Mouse (Mus musculus) brown adipose tissue, adult 24 weeks (tissue): ENCODE measurements around the gene Nrip3. TPM values are rescaled to one million over a fixed set of nuclear protein-coding genes. Genes with fewer than 3 reads are reported as not detected.
A peak's percentile ranks its signal among the peaks of the same experiment; 100 is the strongest.

Source experiments
- H3K27ac ChIP-seq: fragments of 200-500 bp; replicated peaks from 2 replicates; pipeline ENCODE4 v1.5.1; 2012; ENCODE audit warnings: low read depth, mild to moderate bottlenecking, low read length
- H3K4me1 ChIP-seq: fragments of 200-500 bp; 2 replicates; pipeline ENCODE4 v1.6.1; 2012; ENCODE audit warnings: low read length, mixed read lengths; ENCODE audit not compliant: control insufficient read depth, insufficient read depth, insufficient read length
- H3K4me3 ChIP-seq: fragments of 200-500 bp; 2 replicates; pipeline ENCODE4 v1.5.1; 2012; ENCODE audit warnings: low read depth, mild to moderate bottlenecking, low read length, moderate library complexity; ENCODE audit not compliant: insufficient read depth
- polyA plus RNA-seq: library from polyadenylated mRNA; stranded (reverse); fragments of >200 nt; gene quantifications from 2 replicates; pipeline ENCODE4 v1.2.4, GENCODE M21; 2012; ENCODE audit not compliant: missing spikeins, insufficient read depth, insufficient read length

Nrip3 gene
- polyA plus RNA-seq, 1 experiment = not detected

- Histone ChIP-seq H3K27ac (no peak overlapping the region), H3K4me1 (no peaks in the 10 kb centered on the region)
Measured at GRCm38 (mm10) chr7:109741703-109742102, 40.1 kb downstream of the Nrip3 start.

GRCm38 (mm10) chr7:109741060-109741459, 40.8 kb downstream of the Nrip3 start:
- Histone ChIP-seq H3K27ac (no peak overlapping the region), H3K4me3 (no peak overlapping the region), H3K4me1 (no peaks in the 10 kb centered on the region)

More at GRCm38 (mm10) chr7:109741703-109742102, 40.1 kb downstream of the Nrip3 start:
- H3K4me3 ChIP-seq = no peak overlapping the region

- H3K4me1 ChIP-seq = no peaks in the 10 kb centered on the region
- H3K27ac ChIP-seq = no peak overlapping the region
Measured at GRCm38 (mm10) chr7:109739822-109740370, 41.9 kb downstream of the Nrip3 start.

GRCm38 (mm10) chr7:109734806-109735205, 47.0 kb downstream of the Nrip3 start:
- H3K4me3 ChIP-seq = no peak overlapping the region
- H3K27ac ChIP-seq = no peak overlapping the region
- H3K4me1 ChIP-seq = no peaks in the 10 kb centered on the region

More at GRCm38 (mm10) chr7:109739822-109740370, 41.9 kb downstream of the Nrip3 start:
- H3K4me3 ChIP-seq = no peak overlapping the region

- H3K4me3 ChIP-seq = no peak within 1 kb of the TSS
- no peak within 1 kb of the TSS for H3K27ac ChIP-seq
- no peaks in the 10 kb centered on the region for H3K4me1 ChIP-seq
Measured at GRCm38 (mm10) chr7:109731626-109732025, 50.2 kb downstream of the Nrip3 start, which contains the start of gene Ascl3. Ascl3 (minus strand) TSS chr7:109731726.

- Histone ChIP-seq H3K4me1 (no peaks in the 10 kb centered on the region), H3K27ac (no peak within 1 kb of the TSS), H3K4me3 (no peak within 1 kb of the TSS)
Measured at GRCm38 (mm10) chr7:109723697-109724096, 58.1 kb downstream of the Nrip3 start, which contains the start of gene BC051019. BC051019 (minus strand) TSS chr7:109723850.

- no peak overlapping the region for H3K27ac ChIP-seq
- no peaks in the 10 kb centered on the region for H3K4me1 ChIP-seq
- no peak overlapping the region for H3K4me3 ChIP-seq
Measured at GRCm38 (mm10) chr7:109723114-109723513, 58.7 kb downstream of the Nrip3 start.

GRCm38 (mm10) chr7:109722618-109723017, 59.2 kb downstream of the Nrip3 start:
- no peaks in the 10 kb centered on the region for H3K4me1 ChIP-seq
- H3K27ac ChIP-seq = no peak overlapping the region
- no peak overlapping the region for H3K4me3 ChIP-seq

GRCm38 (mm10) chr7:109719286-109719685, 62.5 kb downstream of the Nrip3 start:
- H3K4me1 ChIP-seq = no peaks in the 10 kb centered on the region
- H3K27ac ChIP-seq = no peak overlapping the region
- no peak overlapping the region for H3K4me3 ChIP-seq

GRCm38 (mm10) chr7:109713434-109713982, 68.3 kb downstream of the Nrip3 start:
- Histone ChIP-seq H3K4me1 (no peaks in the 10 kb centered on the region), H3K4me3 (no peak overlapping the region), H3K27ac (no peak overlapping the region)

- H3K27ac ChIP-seq = no peak overlapping the region
- no peak overlapping the region for H3K4me3 ChIP-seq
- no peaks in the 10 kb centered on the region for H3K4me1 ChIP-seq
Measured at GRCm38 (mm10) chr7:109712198-109712597, 69.6 kb downstream of the Nrip3 start.

- Histone ChIP-seq H3K27ac (0 out of 2 replicates have a peak overlapping the region, but pooled peaks have one; percentile 30), H3K4me1 (no peaks in the 10 kb centered on the region), H3K4me3 (no peak overlapping the region)
Measured at GRCm38 (mm10) chr7:109710069-109710468, 71.8 kb downstream of the Nrip3 start.

GRCm38 (mm10) chr7:109708961-109709382, 72.9 kb downstream of the Nrip3 start:
- Histone ChIP-seq H3K4me1 (no peaks in the 10 kb centered on the region), H3K27ac (no peak overlapping the region), H3K4me3 (no peak overlapping the region)
